Mouse (Mus musculus) heart, adult 8-10 months (tissue): ENCODE measurements around the gene Acbd6. TPM values are rescaled to one million over a fixed set of nuclear protein-coding genes. Genes with fewer than 3 reads are reported as not detected.
A peak's percentile ranks its signal among the peaks of the same experiment; 100 is the strongest.

Source experiments
- DNase-seq: peaks from one replicate; pipeline ENCODE4 v3.0.0; 2022; ENCODE audit warnings: low spot score
- total RNA-seq, 4 experiments: library from RNA; stranded (reverse); gene quantifications; 2 replicates each; pipeline ENCODE4 v1.2.4; 2022

Acbd6 gene
- total RNA-seq, 4 experiments from 2014 or later: 47.2 to 61.5 (median 56.7) TPM

- DNase-seq: no peak
Observed at GRCm38 (mm10) chr1:155560021-155560420, 2.1 kb downstream of the Acbd6 start.

GRCm38 (mm10) chr1:155560678-155561077, 2.8 kb downstream of the Acbd6 start:
- DNase-seq: no peak

DNA sequence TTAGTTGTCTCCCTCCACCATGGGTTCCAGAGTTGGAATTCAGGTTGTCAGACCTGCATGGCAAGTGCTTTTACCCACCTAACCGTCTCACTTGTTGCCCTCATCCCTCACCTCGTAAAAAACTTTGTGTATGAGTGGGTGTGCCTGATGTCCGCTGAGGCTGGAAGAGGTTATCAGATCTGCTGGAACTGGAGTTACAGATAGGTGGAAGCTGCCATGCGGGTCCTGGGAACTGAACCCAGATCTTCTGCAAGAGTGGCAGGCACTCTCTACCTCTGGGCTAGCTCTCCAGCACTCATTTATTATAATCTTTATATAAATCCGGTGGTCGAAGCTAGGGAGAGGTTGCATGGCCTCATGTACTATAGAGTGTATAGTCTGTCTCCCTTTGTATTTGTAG, 4.3 kb downstream of the Acbd6 start:
- DNase-seq: no peak

DNA sequence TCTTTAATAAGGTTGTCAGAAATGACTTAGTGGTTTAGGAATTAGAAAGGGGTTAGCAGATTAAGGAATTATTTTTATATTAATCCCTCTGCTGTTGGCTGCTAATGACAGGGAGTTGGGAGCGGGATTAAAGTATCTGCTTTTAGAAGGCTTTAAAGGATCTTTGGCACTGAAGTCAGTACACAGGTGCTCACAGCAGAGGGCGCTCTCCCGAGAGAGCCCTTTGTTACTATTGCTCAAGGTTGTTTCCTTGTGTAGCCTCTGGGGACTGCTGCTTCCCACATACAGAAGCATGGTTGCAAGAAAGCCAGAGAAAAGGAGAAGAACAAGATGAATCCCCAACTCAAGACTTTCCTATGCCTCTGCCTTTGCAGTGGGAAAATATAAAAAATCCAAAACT, 6.8 kb downstream of the Acbd6 start:
- DNase-seq: no peak

- DNase-seq: no peak
Observed at GRCm38 (mm10) chr1:155568133-155568532, 10.2 kb downstream of the Acbd6 start.

DNA sequence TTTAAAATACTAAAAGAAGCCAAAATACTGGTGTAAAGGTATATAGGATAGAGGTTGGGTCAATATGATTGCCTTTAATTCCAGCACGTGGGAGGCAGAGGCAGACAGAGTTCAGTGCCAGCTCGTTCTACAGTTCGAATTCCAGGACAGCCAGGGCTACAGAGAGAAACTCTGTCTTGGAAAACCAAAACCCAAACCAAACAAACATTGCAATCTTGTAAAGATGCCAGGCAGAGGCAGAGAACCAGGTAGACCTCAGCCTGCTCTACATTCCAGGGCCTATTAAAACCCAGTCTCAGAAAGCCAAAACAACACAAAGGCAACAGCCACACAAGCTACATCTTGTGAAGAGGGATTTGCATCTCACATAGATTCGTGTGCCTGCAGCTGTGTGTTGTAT, 11.4 kb downstream of the Acbd6 start:
- DNase-seq: no peak

- DNase-seq: peak; percentile 62
Observed at GRCm38 (mm10) chr1:155574966-155575673, 17.2 kb downstream of the Acbd6 start.

DNA sequence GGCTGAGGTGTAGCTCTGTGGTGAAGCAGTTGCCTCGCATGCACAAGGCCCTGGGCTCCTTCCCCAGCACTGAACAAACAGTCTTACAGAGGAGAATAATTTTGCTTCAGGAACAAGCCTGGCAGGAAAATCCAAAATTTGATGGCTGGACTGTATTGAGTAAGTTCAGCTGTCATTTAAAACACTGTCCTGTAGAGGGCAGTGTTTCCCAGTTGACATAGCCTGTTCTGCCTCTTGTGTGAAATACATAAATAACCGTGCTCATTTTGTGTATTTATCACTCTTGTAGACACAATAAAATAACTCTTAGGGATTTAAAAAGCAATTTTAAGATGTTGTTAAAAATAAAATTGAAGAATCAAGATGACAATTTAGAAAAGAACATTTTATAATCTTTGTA, 18.5 kb downstream of the Acbd6 start:
- peak; percentile 26 for DNase-seq

- DNase-seq: no peak
Observed at GRCm38 (mm10) chr1:155577316-155577715, 19.4 kb downstream of the Acbd6 start.

- DNase-seq: no peak
Observed at GRCm38 (mm10) chr1:155587961-155588360, 30.0 kb downstream of the Acbd6 start.

DNA sequence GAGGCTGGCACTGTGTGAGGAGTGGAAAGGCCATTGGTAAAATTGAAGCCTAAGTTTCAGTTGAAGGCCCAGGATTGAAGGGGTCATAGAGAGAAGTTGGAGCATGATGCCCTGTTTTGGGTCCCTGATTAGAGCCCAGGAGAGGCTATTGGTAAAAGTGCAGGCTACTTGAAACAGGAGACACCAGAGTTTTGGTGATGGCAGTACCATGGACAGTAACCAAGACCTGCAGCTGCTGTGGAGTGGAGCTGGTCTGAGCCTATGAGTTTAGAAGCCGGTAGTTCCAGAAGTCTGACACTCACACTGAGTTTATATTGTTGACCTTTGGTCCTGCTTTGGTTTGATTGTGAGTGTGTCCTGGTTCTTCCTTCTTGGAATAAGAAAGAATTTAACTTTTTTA, 36.2 kb downstream of the Acbd6 start:
- DNase-seq: no peak

DNA sequence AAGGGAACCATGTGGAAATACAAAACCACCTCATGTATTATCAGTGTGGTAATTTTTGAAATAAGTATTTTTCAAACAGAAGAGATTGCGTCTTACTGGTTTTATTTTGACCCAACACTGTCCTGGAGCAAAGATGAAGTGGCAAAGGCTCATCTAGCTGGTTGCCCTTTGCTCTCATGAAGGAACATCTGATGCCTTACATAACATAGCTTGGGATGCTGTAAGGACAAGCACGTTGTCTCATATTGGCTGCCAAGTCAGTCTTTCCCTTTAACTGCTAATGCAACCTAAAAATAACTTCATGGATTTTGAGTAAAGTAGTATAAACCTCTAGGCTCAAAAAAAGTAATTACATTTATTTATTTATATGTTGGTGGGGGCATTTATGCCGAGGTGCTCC, 38.7 kb downstream of the Acbd6 start:
- no peak for DNase-seq

GRCm38 (mm10) chr1:155604706-155605105, 46.8 kb downstream of the Acbd6 start:
- DNase-seq: no peak

DNA sequence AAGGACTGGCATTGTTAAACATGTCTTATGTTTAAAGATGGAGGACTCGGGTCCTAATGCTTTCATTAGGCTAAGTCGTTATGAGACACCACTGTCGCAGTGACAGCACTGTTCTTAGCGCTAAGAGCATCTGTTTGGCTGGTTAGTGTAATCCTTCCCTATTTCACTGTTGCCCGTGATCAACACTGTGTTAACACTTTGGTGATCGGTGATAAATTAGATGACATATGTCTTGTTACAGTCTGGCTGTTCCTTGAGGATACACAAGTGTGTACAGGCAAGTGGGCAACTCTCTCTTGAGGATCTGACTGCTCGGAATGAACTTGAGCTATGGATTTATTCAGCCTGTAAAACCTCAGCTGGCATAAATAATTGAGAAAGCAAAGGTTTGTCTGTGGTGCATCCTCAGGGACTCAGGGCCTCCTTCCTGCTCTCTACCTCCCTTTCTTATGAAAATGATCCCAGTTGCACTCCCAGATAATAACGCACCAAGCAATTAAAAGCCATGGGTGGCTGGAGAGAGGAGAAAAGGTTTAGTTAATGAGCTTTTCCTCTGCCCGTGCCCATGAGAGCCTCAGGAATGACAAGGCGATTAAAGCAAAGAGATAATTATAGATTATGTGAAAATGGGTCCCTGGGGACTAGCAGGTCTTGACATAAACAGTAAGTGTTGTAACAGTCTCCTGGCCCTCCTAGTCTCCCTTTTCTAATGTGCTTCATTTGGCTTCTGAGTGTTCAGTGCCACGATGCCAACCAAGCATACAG, 47.7 kb downstream of the Acbd6 start:
- DNase-seq: no peak

DNA sequence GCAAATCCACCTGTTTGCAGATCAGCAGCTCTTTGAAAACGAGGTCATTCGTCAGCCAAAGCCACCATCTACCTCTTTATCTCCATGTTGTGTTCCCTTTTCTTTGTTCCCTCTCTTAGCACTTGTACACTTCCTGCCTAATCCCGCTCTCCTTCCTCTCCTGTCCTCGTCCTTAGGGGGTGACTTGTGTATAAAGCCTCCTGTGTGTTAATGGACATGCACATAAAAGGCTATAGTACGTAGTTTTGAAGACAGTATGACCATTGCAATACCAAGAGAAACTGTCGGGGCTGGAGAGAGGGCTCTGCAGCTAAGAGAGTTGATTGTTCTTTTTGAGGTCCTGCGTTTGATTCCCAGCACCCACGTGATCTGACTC, 48.2 kb downstream of the Acbd6 start:
- no peak for DNase-seq

DNA sequence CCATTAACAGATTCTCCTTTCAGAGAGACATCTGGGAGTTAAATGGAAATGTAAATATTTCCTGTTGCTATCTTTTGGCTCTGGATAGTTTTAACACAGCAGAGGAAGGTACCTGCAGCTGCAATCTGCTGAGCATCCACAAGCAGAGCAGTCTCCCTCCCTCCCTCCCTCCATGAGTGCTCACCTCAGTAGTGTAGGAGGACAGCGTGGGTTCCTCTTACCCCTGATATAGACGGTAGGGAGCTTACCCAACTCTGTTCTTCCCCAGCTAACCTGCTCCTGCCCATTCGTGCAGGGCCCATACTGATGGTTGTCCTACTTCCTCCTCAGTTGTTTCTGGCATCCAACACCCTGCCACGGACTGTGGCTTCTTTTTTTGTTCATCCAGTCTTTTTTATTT, 50.6 kb downstream of the Acbd6 start:
- DNase-seq: no peak

GRCm38 (mm10) chr1:155614426-155614825, 56.5 kb downstream of the Acbd6 start:
- DNase-seq: no peak

- no peak for DNase-seq
Observed at GRCm38 (mm10) chr1:155621075-155621474, 63.2 kb downstream of the Acbd6 start.

- DNase-seq: no peak
Observed at GRCm38 (mm10) chr1:155623192-155623591, 65.3 kb downstream of the Acbd6 start.

DNA sequence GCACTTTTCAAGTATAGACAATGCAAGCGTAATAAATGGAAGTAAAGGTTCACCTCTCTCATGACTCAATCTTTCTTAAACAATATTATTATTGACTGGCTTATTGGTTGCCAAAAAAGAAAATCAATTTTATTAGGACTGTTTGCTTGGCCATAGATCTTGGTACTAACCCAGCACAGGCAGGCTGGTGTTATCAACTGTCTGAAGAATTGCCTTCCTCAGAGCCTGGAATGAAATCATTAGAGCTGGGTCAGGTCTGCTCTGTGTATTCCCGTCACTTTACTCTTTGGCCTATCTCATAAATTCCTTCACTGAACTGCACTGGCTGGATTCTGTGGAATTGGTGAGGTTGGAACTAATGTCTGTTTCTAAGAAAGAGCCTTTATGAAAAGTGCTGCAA, 69.8 kb downstream of the Acbd6 start:
- DNase-seq: no peak

- DNase-seq: no peak
Observed at GRCm38 (mm10) chr1:155636648-155637047, 78.7 kb downstream of the Acbd6 start.

DNA sequence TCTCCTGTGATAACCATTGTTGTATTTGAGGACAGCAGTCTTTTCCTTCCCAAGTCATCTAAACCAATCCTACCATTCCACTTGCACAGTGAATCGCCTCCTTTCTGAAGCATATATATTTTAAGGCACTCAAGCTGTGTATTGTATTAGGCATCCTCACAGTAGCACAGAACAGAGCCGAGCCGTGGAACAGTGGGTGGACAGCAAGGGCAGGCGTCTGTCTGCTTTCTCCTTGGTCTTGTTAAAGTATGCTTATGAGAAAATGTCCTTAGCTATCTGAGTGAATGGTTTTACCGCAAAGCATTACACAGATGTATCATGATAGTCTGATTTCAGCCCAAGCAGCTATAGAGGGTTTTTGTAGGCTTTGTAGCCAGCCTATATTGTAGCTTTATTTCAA, 87.9 kb downstream of the Acbd6 start:
- DNase-seq: no peak
